Mouse (Mus musculus) liver, embryonic 14.5 days (tissue): ENCODE data around the gene Cdkn1b. TPM values are rescaled to one million over a fixed set of nuclear protein-coding genes. Genes with fewer than 3 reads are reported as not detected.

Source experiments
- ATAC-seq: fragments of 200-750 bp; cut with Nextera tagmentation; 2 replicates; pipeline ENCODE4 v1.8.0; 2017; ENCODE audit warnings: moderate number of reproducible peaks, mild to moderate bottlenecking, moderate library complexity; ENCODE audit not compliant: insufficient read depth
- DNase-seq, 3 experiments: peaks; one replicate each; pipeline ENCODE4 v3.0.0-alpha.2; 2012 to 2013; ENCODE audit warnings: low read depth in 3 of 3, low spot score in 3 of 3
- H3K27ac ChIP-seq: fragments of 300-500 bp; sonication (generic); 2 replicates; pipeline ENCODE4 v1.5.1; 2014; ENCODE audit warnings: moderate library complexity, mild to moderate bottlenecking, control low read depth, inconsistent platforms
- H3K27me3 ChIP-seq: fragments of 300-500 bp; sonication (generic); 2 replicates; pipeline ENCODE4 v1.6.1; 2014; ENCODE audit warnings: mild to moderate bottlenecking, low read length, moderate library complexity; ENCODE audit not compliant: control insufficient read depth, insufficient read depth
- H3K36me3 ChIP-seq: fragments of 300-500 bp; sonication (generic); replicated peaks from 2 replicates; pipeline ENCODE4 v1.6.1; 2014; ENCODE audit warnings: low read depth; ENCODE audit not compliant: control insufficient read depth, insufficient read depth
- H3K4me1 ChIP-seq, 2 experiments: fragments of 200-500 bp in 1 of 2; fragments of 300-500 bp in 1 of 2; sonication (generic) in 1 of 2; replicated peaks; 2 replicates each; pipeline ENCODE4 v1.6.1; 2012 to 2014; ENCODE audit warnings: antibody characterized with exemption in 1 of 2, inconsistent platforms in 1 of 2, low read length in 1 of 2; ENCODE audit not compliant: control insufficient read depth in 2 of 2, insufficient read depth in 2 of 2
- H3K4me2 ChIP-seq: fragments of 300-500 bp; sonication (generic); 2 replicates; pipeline ENCODE4 v1.6.1; 2014; ENCODE audit warnings: low read depth, mild to moderate bottlenecking, control low read depth, moderate library complexity
- H3K4me3 ChIP-seq, 2 experiments: fragments of 200-500 bp in 1 of 2; fragments of 300-500 bp in 1 of 2; sonication (generic) in 1 of 2; 2 replicates each; pipeline ENCODE4 v1.5.1; 2012 to 2014; ENCODE audit warnings: low read depth in 2 of 2, low read length in 2 of 2, mild to moderate bottlenecking in 2 of 2, control low read depth in 1 of 2, inconsistent platforms in 1 of 2, moderate library complexity in 1 of 2; ENCODE audit not compliant: insufficient read depth in 1 of 2
- H3K9ac ChIP-seq: fragments of 300-500 bp; sonication (generic); replicated peaks from 2 replicates; pipeline ENCODE4 v1.6.1; 2014; ENCODE audit warnings: mild to moderate bottlenecking, control low read depth, moderate library complexity
- H3K9me3 ChIP-seq: fragments of 300-500 bp; sonication (generic); 2 replicates; pipeline ENCODE4 v1.6.1; 2016; ENCODE audit warnings: low read length, mixed read lengths; ENCODE audit not compliant: control insufficient read depth
- CTCF ChIP-seq: IDR thresholded peaks from 2 replicates; pipeline ENCODE4 v1.5.1; 2016; ENCODE audit warnings: antibody characterized with exemption, low read depth, control low read depth
- EP300 ChIP-seq: IDR thresholded peaks from 2 replicates; pipeline ENCODE4 v1.6.1; 2016; ENCODE audit warnings: antibody characterized with exemption, low read depth
- WGBS: fragments of 180-500 bp; shearing (Covaris S2); extraction: QIAGEN DNeasy Blood & Tissue Kit; methylation state at CpG from one replicate; pipeline ENCODE4 v1.1.7; 2014; ENCODE audit not compliant: insufficient replicate concordance; 5-methylcytosine and 5-hydroxymethylcytosine counted together
- polyA plus RNA-seq, 2 experiments: library from polyadenylated mRNA; depleted of rRNA in 1 of 2; stranded (reverse) in 1 of 2; unstranded in 1 of 2; fragments of >200 nt; fragmentation: Nextera tagmentation in 1 of 2; extraction: Ambion mirVana in 1 of 2; gene quantifications; 2 replicates each; pipeline versions ENCODE4 v1.2.1 to v1.2.3; 2012 to 2014

The Cdkn1b gene
- polyA plus RNA-seq, 2 experiments, result 12.2 to 12.6 TPM

GRCm38 (mm10) chr6:134885515-134885914 is 34.7 kb upstream of the Cdkn1b start:
- Histone ChIP-seq H3K4me1 (no peaks in the 10 kb centered on the region; a peak in 2 of 4 replicates), H3K36me3 (no peaks in the 10 kb centered on the region), H3K9me3 (no peaks in the 10 kb centered on the region), H3K4me2 (no peak overlapping the region), H3K27me3 (peaks cover 2% of the 10 kb centered on the region; the same call in 1 of the 2 replicates), H3K27ac (no peak overlapping the region), H3K4me3 (no peak overlapping the region), H3K9ac (no peak overlapping the region)
- DNase-seq (no peak), ATAC-seq (no peak)
- TF ChIP-seq CTCF (no peak), EP300 (no peak)
- 83% methylated on average over 2 of the region's 2 CpGs for WGBS

GRCm38 (mm10) chr6:134886475-134886874 is 33.7 kb upstream of the Cdkn1b start:
- no peaks in the 10 kb centered on the region for H3K36me3 ChIP-seq
- H3K27ac ChIP-seq, result no peak overlapping the region
- 75% methylated on average over 8 of the region's 8 CpGs for WGBS
- H3K27me3 ChIP-seq, result peaks cover 2% of the 10 kb centered on the region; the same call in 1 of the 2 replicates
- no peak for TF ChIP-seq EP300
- no peak for TF ChIP-seq CTCF
- no peak overlapping the region for H3K9ac ChIP-seq
- no peaks in the 10 kb centered on the region; a peak in 2 of 4 replicates for H3K4me1 ChIP-seq
- DNase-seq (no peak), ATAC-seq (no peak)
- no peak overlapping the region for H3K4me3 ChIP-seq
- H3K4me2 ChIP-seq, result no peak overlapping the region
- no peaks in the 10 kb centered on the region for H3K9me3 ChIP-seq

- DNase-seq (no peak), ATAC-seq (no peak)
- H3K36me3 ChIP-seq, result no peaks in the 10 kb centered on the region
- WGBS, result 58% methylated on average over 5 of the region's 5 CpGs
- peaks cover 2% of the 10 kb centered on the region; the same call in 1 of the 2 replicates for H3K27me3 ChIP-seq
- H3K4me1 ChIP-seq, result no peaks in the 10 kb centered on the region; a peak in 2 of 4 replicates
- H3K9ac ChIP-seq, result no peak overlapping the region
- no peak overlapping the region for H3K4me3 ChIP-seq
- H3K9me3 ChIP-seq, result no peaks in the 10 kb centered on the region
- H3K4me2 ChIP-seq, result no peak overlapping the region
- no peak for TF ChIP-seq CTCF
- TF ChIP-seq EP300, result no peak
- no peak overlapping the region for H3K27ac ChIP-seq
These were observed 33.2 kb upstream of the Cdkn1b start for GRCm38 (mm10) chr6:134887008-134887407.

GRCm38 (mm10) chr6:134887711-134888449 is 32.3 kb upstream of the Cdkn1b start:
- Histone ChIP-seq H3K9ac (no peak overlapping the region), H3K4me1 (no peaks in the 10 kb centered on the region; a peak in 2 of 4 replicates), H3K9me3 (no peaks in the 10 kb centered on the region), H3K4me2 (no peak overlapping the region), H3K36me3 (no peaks in the 10 kb centered on the region), H3K4me3 (0 out of 4 replicates have a peak overlapping the region, but pooled peaks of 1 of the 2 experiments have one; percentile 17), H3K27me3 (peaks cover 2% of the 10 kb centered on the region; the same call in 1 of the 2 replicates), H3K27ac (no peak overlapping the region)
- ATAC-seq (no peak), DNase-seq (no peak)
- no peak for TF ChIP-seq EP300
- no peak for TF ChIP-seq CTCF
- WGBS, result 19% methylated on average over 10 of the region's 10 CpGs

- no peaks in the 10 kb centered on the region; a peak in 2 of 4 replicates for H3K4me1 ChIP-seq
- WGBS, result 9% methylated on average over 4 of the region's 4 CpGs
- no peak for TF ChIP-seq CTCF
These were observed 31.6 kb upstream of the Cdkn1b start for GRCm38 (mm10) chr6:134888563-134889017.

More at GRCm38 (mm10) chr6:134888563-134889017, 31.6 kb upstream of the Cdkn1b start:
- Histone ChIP-seq H3K4me3 (no peak overlapping the region), H3K9me3 (no peaks in the 10 kb centered on the region), H3K9ac (no peak overlapping the region), H3K27me3 (peaks cover 2% of the 10 kb centered on the region; the same call in 1 of the 2 replicates), H3K27ac (no peak overlapping the region), H3K4me2 (no peak overlapping the region), H3K36me3 (no peaks in the 10 kb centered on the region)
- DNase-seq (no peak), ATAC-seq (no peak)
